Mouse (Mus musculus): ENCODE data around the gene C9orf72. TPM values are rescaled to one million over a fixed set of nuclear protein-coding genes. Genes with fewer than 3 reads are reported as not detected.
"Not testable (repeated sequence)": the region's sequence is repeated elsewhere in the genome, so short reads cannot be mapped to it uniquely, and the experiment has no call there.

Gene C9orf72
- total RNA-seq (2014; rRNA removed) (8.9 and 9.4 TPM in 2 replicates), polyA plus RNA-seq (2012; rRNA removed) (3.0 and 3.7 TPM in 2 replicates)

DNA sequence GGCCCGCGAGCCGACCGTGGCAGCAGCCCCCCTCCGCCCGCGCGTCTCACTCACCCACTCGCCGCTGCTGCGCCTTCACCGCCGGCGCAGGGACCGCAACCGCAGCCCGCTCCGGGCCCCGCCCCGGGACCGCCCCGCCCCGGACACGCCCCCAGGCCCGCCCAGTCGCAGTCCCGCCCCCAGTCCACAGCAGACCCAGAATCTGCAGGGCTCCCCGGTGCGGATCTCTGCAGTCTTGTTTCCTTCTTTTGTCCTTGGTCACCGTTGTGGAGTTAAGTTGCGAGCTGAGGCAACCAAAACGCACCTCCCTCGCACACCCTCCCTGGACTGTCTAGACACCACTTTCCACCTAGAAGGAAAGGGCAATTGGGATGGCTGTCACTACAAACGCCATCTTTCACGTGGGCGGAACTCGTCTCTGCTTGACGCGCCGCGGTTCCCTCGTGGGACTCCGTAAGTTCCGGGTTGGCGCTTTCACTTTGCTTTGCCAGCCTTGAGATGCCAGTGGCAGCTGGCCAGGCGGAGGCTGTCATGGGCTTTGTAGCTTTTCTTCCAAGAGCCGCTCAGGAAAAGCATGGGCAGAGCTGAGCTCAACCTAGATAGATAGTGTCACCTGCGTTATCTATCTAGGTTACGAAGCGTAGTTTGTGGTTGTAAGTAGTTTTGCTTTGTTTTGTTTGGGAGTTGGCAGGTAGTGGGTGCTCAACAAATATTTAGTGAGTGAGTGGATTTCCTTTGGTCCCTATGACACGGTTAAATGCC, at the start of gene C9orf72:
Gene C9orf72 (minus strand): TSS at position 442 of the 762 bp plus-strand sequence.
- no peaks in the 10 kb centered on the region for H3K27me3 ChIP-seq (ENCODE audit: control insufficient read depth, insufficient read depth, low read length)
- under 1% methylated on average over 51 of the region's 51 CpGs for WGBS
- H3K4me3 ChIP-seq (ENCODE audit: insufficient read depth, low read depth, low read length) = peak within 1 kb of the TSS; percentile 64
- H3K36me3 ChIP-seq (ENCODE audit: control insufficient read depth, insufficient read depth, low read length) = no peaks in the 10 kb centered on the region
- DNase-seq (ENCODE audit: extremely low read depth, low read depth, low spot score) = peak; percentile 90
- H3K79me2 ChIP-seq (ENCODE audit: control insufficient read depth, insufficient read depth, low read length) = peaks cover 5% of the 10 kb centered on the region; the same call in 1 of the 2 replicates
- peak within 1 kb of the TSS; percentile 92 for H3K27ac ChIP-seq (replicated peaks; ENCODE audit: insufficient read depth, low read depth, low read length)
- H3K4me1 ChIP-seq (ENCODE audit: control insufficient read depth, insufficient read depth, low read length) = peaks cover 5% of the 10 kb centered on the region
- no peak for TF ChIP-seq CTCF (IDR thresholded peaks at IDR 0.05; ENCODE audit: low read depth, low read length)
- peak; percentile 80 for TF ChIP-seq POLR2A (IDR thresholded peaks at IDR 0.05; ENCODE audit: extremely low read depth, insufficient read depth, low read length)
- H3K9ac ChIP-seq (ENCODE audit: low read depth, low read length) = peak within 1 kb of the TSS; percentile 88

DNA sequence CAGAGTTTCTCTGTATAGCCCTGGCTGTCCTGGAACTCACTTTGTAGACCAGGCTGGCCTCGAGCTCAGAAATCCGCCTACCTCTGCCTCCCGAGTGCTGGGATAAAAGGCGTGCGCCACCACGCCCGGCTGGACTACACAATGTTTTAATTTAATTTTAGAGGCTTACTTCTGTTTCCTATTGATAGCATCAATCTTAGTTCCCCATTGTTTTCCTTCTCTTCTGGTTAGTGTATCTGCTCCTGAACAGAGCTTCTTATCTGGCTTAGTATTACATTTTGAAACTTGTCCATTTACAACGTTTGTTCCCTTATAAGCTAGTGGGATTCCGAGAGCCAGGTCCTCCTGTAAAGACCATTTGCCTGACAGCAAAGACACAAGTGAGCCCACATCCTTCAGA, 33.0 kb upstream of the C9orf72 start:
- no peaks in the 10 kb centered on the region for H3K4me1 ChIP-seq (ENCODE audit: control insufficient read depth, insufficient read depth, low read length)
- 57% methylated on average over 9 of the region's 9 CpGs for WGBS
- H3K27ac ChIP-seq (replicated peaks; ENCODE audit: insufficient read depth, low read depth, low read length) = no peak overlapping the region
- DNase-seq (ENCODE audit: extremely low read depth, low read depth, low spot score) = no peak
- H3K4me3 ChIP-seq (ENCODE audit: insufficient read depth, low read depth, low read length) = no peak overlapping the region
- no peak overlapping the region for H3K9ac ChIP-seq (ENCODE audit: low read depth, low read length)
- no peaks in the 10 kb centered on the region for H3K27me3 ChIP-seq (ENCODE audit: control insufficient read depth, insufficient read depth, low read length)
- no peaks in the 10 kb centered on the region for H3K36me3 ChIP-seq (ENCODE audit: control insufficient read depth, insufficient read depth, low read length)
- H3K79me2 ChIP-seq (ENCODE audit: control insufficient read depth, insufficient read depth, low read length) = no peaks in the 10 kb centered on the region
- TF ChIP-seq POLR2A (IDR thresholded peaks at IDR 0.05; ENCODE audit: extremely low read depth, insufficient read depth, low read length) (no peak), CTCF (IDR thresholded peaks at IDR 0.05; ENCODE audit: low read depth, low read length) (no peak)

DNA sequence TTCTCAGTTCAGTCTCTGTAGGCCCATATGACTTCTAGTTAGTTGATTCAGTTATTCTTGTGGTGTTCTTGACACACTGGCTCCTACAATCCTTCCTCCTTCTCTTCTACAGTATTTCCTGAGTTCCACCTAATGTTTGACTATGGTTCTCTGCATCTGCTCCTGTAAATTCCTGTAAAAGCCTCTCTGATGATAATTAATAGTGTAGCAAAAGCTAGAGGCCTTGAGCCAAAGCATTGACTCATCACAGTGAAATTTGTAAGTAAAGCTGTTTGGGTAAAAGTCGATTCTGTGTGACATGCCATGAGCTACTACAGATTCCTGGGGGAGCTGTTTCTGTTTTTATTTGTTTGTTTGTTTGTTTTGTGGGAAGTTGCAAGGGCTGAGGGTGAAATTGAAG, 18.0 kb upstream of the C9orf72 start:
- no peaks in the 10 kb centered on the region for H3K4me1 ChIP-seq (ENCODE audit: control insufficient read depth, insufficient read depth, low read length)
- no peak overlapping the region for H3K27ac ChIP-seq (replicated peaks; ENCODE audit: insufficient read depth, low read depth, low read length)
- no peak overlapping the region for H3K4me3 ChIP-seq (ENCODE audit: insufficient read depth, low read depth, low read length)
- H3K9ac ChIP-seq (ENCODE audit: low read depth, low read length) = no peak overlapping the region
- no peak for DNase-seq (ENCODE audit: extremely low read depth, low read depth, low spot score)
- H3K79me2 ChIP-seq (ENCODE audit: control insufficient read depth, insufficient read depth, low read length) = no peaks in the 10 kb centered on the region
- H3K36me3 ChIP-seq (ENCODE audit: control insufficient read depth, insufficient read depth, low read length) = no peaks in the 10 kb centered on the region
- no peaks in the 10 kb centered on the region for H3K27me3 ChIP-seq (ENCODE audit: control insufficient read depth, insufficient read depth, low read length)
- TF ChIP-seq CTCF (IDR thresholded peaks at IDR 0.05; ENCODE audit: low read depth, low read length) = no peak
- no peak for TF ChIP-seq POLR2A (IDR thresholded peaks at IDR 0.05; ENCODE audit: extremely low read depth, insufficient read depth, low read length)
- 71% methylated on average over 1 of the region's 1 CpGs for WGBS

DNA sequence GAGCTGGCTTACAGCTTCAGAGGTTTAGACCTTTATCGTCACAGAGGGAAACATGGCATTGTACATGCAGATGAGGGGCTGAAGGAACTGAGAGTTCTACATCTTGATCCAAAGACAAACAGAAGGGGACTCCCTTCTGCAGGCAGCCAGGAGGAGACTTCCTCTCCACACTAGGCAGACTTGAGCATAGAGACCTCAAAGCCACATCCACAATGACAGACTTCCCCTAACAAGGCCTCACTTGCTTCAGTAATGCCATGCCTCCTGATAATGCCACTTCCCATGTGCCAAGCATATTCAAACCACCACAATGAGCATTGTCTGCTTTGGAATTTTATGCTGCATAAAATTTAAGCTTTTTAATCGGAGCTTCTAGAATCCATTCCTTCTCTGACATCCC, 15.8 kb upstream of the C9orf72 start:
- H3K9ac ChIP-seq (ENCODE audit: low read depth, low read length) = no peak overlapping the region
- 86% methylated on average over 2 of the region's 2 CpGs for WGBS
- H3K27ac ChIP-seq (replicated peaks; ENCODE audit: insufficient read depth, low read depth, low read length) = no peak overlapping the region
- TF ChIP-seq POLR2A (IDR thresholded peaks at IDR 0.05; ENCODE audit: extremely low read depth, insufficient read depth, low read length) (no peak), CTCF (IDR thresholded peaks at IDR 0.05; ENCODE audit: low read depth, low read length) (no peak)
- H3K36me3 ChIP-seq (ENCODE audit: control insufficient read depth, insufficient read depth, low read length) = no peaks in the 10 kb centered on the region
- H3K27me3 ChIP-seq (ENCODE audit: control insufficient read depth, insufficient read depth, low read length) = no peaks in the 10 kb centered on the region
- no peak overlapping the region for H3K4me3 ChIP-seq (ENCODE audit: insufficient read depth, low read depth, low read length)
- H3K4me1 ChIP-seq (ENCODE audit: control insufficient read depth, insufficient read depth, low read length) = no peaks in the 10 kb centered on the region
- DNase-seq (ENCODE audit: extremely low read depth, low read depth, low spot score) = no peak
- no peaks in the 10 kb centered on the region for H3K79me2 ChIP-seq (ENCODE audit: control insufficient read depth, insufficient read depth, low read length)

DNA sequence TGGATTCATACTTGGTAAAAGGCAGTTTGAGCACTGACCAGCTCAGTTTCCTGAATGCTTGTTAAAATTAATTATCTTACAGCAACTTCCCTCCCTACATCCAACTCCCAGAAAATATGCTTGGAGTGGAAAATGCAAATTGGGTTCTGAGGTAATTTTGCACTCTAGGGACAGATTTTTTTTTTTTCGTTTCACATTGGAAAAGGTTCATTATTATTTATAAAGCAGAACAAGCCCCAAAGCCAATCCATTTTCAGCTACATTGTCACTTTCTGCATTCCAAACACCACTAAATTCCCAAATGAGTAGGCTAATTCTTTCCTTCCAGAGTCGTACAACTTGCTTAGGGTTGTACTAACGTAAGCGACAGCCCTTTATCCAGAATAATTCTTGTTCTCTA, 12.7 kb upstream of the C9orf72 start:
- 91% methylated on average over 4 of the region's 4 CpGs for whole genome bisulfite sequencing
- DNase-seq (ENCODE audit: extremely low read depth, low read depth, low spot score) = no peak
- no peak for TF ChIP-seq POLR2A (IDR thresholded peaks at IDR 0.05; ENCODE audit: extremely low read depth, insufficient read depth, low read length)
- no peak for TF ChIP-seq CTCF (IDR thresholded peaks at IDR 0.05; ENCODE audit: low read depth, low read length)

DNA sequence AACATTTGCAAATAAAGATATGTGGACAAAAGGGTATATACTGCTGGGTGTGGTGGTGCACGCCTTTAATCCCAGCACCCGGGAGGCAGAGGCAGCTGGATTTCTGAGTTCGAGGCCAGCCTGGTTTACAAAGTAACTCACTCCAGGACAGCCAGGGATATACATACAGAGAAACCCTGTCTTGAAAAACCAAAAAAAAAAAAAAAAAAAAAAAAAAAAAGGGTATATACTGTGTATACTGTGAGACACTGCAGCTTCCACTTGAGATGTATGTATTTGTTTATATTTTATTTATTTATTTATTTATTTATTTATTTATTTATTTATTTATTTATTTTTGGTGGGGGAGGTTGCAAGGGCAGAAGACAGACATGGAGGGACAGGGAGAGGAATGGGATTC, 12.3 kb upstream of the C9orf72 start:
- not testable (repeated sequence) for H3K9ac ChIP-seq (ENCODE audit: low read depth, low read length); H3K36me3 ChIP-seq (ENCODE audit: control insufficient read depth, insufficient read depth, low read length)
- 88% methylated on average over 3 of the region's 3 CpGs for WGBS

More for the DNA sequence above, 12.7 kb upstream of the C9orf72 start:
- H3K27ac ChIP-seq (replicated peaks; ENCODE audit: insufficient read depth, low read depth, low read length) = no peak overlapping the region
- no peaks in the 10 kb centered on the region for H3K79me2 ChIP-seq (ENCODE audit: control insufficient read depth, insufficient read depth, low read length)
- no peaks in the 10 kb centered on the region for H3K27me3 ChIP-seq (ENCODE audit: control insufficient read depth, insufficient read depth, low read length)
- H3K4me3 ChIP-seq (ENCODE audit: insufficient read depth, low read depth, low read length) = no peak overlapping the region
- H3K4me1 ChIP-seq (ENCODE audit: control insufficient read depth, insufficient read depth, low read length) = no peaks in the 10 kb centered on the region
- H3K9ac ChIP-seq (ENCODE audit: low read depth, low read length) = no peak overlapping the region
- H3K36me3 ChIP-seq (ENCODE audit: control insufficient read depth, insufficient read depth, low read length) = no peaks in the 10 kb centered on the region

More for the DNA sequence above, 12.3 kb upstream of the C9orf72 start:
- H3K27me3 ChIP-seq (ENCODE audit: control insufficient read depth, insufficient read depth, low read length); DNase-seq (ENCODE audit: extremely low read depth, low read depth, low spot score); H3K4me3 ChIP-seq (ENCODE audit: insufficient read depth, low read depth, low read length); H3K27ac ChIP-seq (replicated peaks; ENCODE audit: insufficient read depth, low read depth, low read length); H3K4me1 ChIP-seq (ENCODE audit: control insufficient read depth, insufficient read depth, low read length); H3K79me2 ChIP-seq (ENCODE audit: control insufficient read depth, insufficient read depth, low read length): not testable (repeated sequence)

Measured in liver, adult 2 months (tissue).